Mouse (Mus musculus) splenic B cell, adult 2 months (primary cell): ENCODE measurements around the gene Dlgap1.

Source experiments
- DNase-seq: peaks from one replicate; pipeline ENCODE4 v3.0.0-alpha.2; 2011; ENCODE audit warnings: low read depth, low spot score
- H3K27me3 ChIP-seq: 2 replicates; pipeline ENCODE4 v1.6.1; 2012; ENCODE audit warnings: mild to moderate bottlenecking, low read length, moderate library complexity, mixed read lengths; ENCODE audit not compliant: control insufficient read depth, poor library complexity, insufficient read depth, severe bottlenecking
- H3K36me3 ChIP-seq: 2 replicates; pipeline ENCODE4 v1.6.1; 2012; ENCODE audit warnings: mild to moderate bottlenecking, low read length, moderate library complexity, mixed read lengths; ENCODE audit not compliant: control insufficient read depth, poor library complexity, insufficient read depth, severe bottlenecking

The Dlgap1 gene

GRCm38 (mm10) chr17:70040751-70041430 is 72.0 kb downstream of the Dlgap1 start:
- no peak for DNase-seq
- Histone ChIP-seq H3K27me3 (no peaks in the 10 kb centered on the region), H3K36me3 (no peaks in the 10 kb centered on the region)

GRCm38 (mm10) chr17:70068281-70068680 is 99.4 kb downstream of the Dlgap1 start:
- H3K27me3 ChIP-seq, result no peaks in the 10 kb centered on the region
- no peaks in the 10 kb centered on the region for H3K36me3 ChIP-seq
- no peak for DNase-seq

- DNase-seq, result no peak
- H3K36me3 ChIP-seq, result no peaks in the 10 kb centered on the region
- H3K27me3 ChIP-seq, result no peaks in the 10 kb centered on the region
These were observed 103.2 kb downstream of the Dlgap1 start for GRCm38 (mm10) chr17:70072066-70072465.

GRCm38 (mm10) chr17:70088220-70088619 is 119.3 kb downstream of the Dlgap1 start:
- Histone ChIP-seq H3K36me3 (no peaks in the 10 kb centered on the region), H3K27me3 (no peaks in the 10 kb centered on the region)
- DNase-seq, result no peak

GRCm38 (mm10) chr17:70090737-70091136 is 121.9 kb downstream of the Dlgap1 start:
- DNase-seq, result no peak
- H3K36me3 ChIP-seq, result no peaks in the 10 kb centered on the region
- no peaks in the 10 kb centered on the region for H3K27me3 ChIP-seq

- no peak for DNase-seq
- Histone ChIP-seq H3K36me3 (no peaks in the 10 kb centered on the region), H3K27me3 (no peaks in the 10 kb centered on the region)
These were observed 160.3 kb downstream of the Dlgap1 start for GRCm38 (mm10) chr17:70129151-70129550.

GRCm38 (mm10) chr17:70169831-70170230 is 201.0 kb downstream of the Dlgap1 start:
- no peak for DNase-seq
- H3K36me3 ChIP-seq, result no peaks in the 10 kb centered on the region
- H3K27me3 ChIP-seq, result no peaks in the 10 kb centered on the region

GRCm38 (mm10) chr17:70172500-70173036 is 203.7 kb downstream of the Dlgap1 start:
- Histone ChIP-seq H3K36me3 (no peaks in the 10 kb centered on the region), H3K27me3 (no peaks in the 10 kb centered on the region)
- DNase-seq, result no peak

GRCm38 (mm10) chr17:70173916-70174315 is 205.0 kb downstream of the Dlgap1 start:
- Histone ChIP-seq H3K36me3 (no peaks in the 10 kb centered on the region), H3K27me3 (no peaks in the 10 kb centered on the region)
- no peak for DNase-seq

GRCm38 (mm10) chr17:70191228-70191627 is 222.4 kb downstream of the Dlgap1 start:
- Histone ChIP-seq H3K36me3 (no peaks in the 10 kb centered on the region), H3K27me3 (no peaks in the 10 kb centered on the region)
- no peak for DNase-seq

GRCm38 (mm10) chr17:70222891-70223290 is 254.0 kb downstream of the Dlgap1 start:
- Histone ChIP-seq H3K27me3 (no peaks in the 10 kb centered on the region), H3K36me3 (no peaks in the 10 kb centered on the region)
- DNase-seq, result no peak

- no peak for DNase-seq
- no peaks in the 10 kb centered on the region for H3K36me3 ChIP-seq
- no peaks in the 10 kb centered on the region for H3K27me3 ChIP-seq
These were observed 278.5 kb downstream of the Dlgap1 start for GRCm38 (mm10) chr17:70247342-70247741.

- H3K27me3 ChIP-seq, result no peaks in the 10 kb centered on the region
- H3K36me3 ChIP-seq, result no peaks in the 10 kb centered on the region
- no peak for DNase-seq
These were observed 279.4 kb downstream of the Dlgap1 start for GRCm38 (mm10) chr17:70248250-70248649.

GRCm38 (mm10) chr17:70252476-70252875 is 283.6 kb downstream of the Dlgap1 start:
- no peak for DNase-seq
- no peaks in the 10 kb centered on the region for H3K27me3 ChIP-seq
- no peaks in the 10 kb centered on the region for H3K36me3 ChIP-seq

GRCm38 (mm10) chr17:70256371-70256770 is 287.5 kb downstream of the Dlgap1 start:
- Histone ChIP-seq H3K36me3 (no peaks in the 10 kb centered on the region), H3K27me3 (no peaks in the 10 kb centered on the region)
- no peak for DNase-seq

GRCm38 (mm10) chr17:70263156-70263555 is 294.3 kb downstream of the Dlgap1 start:
- Histone ChIP-seq H3K36me3 (no peaks in the 10 kb centered on the region), H3K27me3 (no peaks in the 10 kb centered on the region)
- DNase-seq, result no peak
